Mouse (Mus musculus): Measurements from ENCODE around the gene Zbtb12. TPM values are rescaled to one million over a fixed set of nuclear protein-coding genes. Genes with fewer than 3 reads are reported as not detected.

The Zbtb12 gene
- polyA plus RNA-seq, 1 experiment from 2014 or later: 3.2 TPM

DNA sequence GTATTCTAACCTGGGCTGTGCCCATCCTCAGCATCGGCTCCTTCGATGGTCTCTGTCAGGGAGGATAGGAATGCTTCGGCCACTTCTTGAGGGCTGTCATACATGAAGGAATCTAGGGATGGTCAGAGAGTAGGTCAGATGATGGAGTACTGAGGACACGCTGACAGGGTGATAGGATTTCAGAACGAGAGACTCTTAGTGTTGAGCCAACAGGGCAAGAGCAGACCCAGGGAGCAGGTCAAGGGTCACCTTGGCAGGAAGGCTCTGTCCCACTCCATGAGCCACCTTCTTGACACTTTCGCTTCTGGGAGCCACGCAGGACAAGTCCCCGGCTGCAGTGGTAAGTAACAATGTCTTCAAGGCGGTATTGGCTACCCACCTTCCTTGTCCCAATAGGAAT, 18.8 kb upstream of the Zbtb12 start:
- Histone ChIP-seq H3K27ac (ENCODE audit: low read depth, low read length) (no peak overlapping the region), H3K9me3 (ENCODE audit: control insufficient read depth, low read length) (no peaks in the 10 kb centered on the region), H3K4me2 (replicated peaks; ENCODE audit: low read depth, low read length) (no peak overlapping the region), H3K36me3 (ENCODE audit: control insufficient read depth, insufficient read depth, low read length) (0 out of 2 replicates have a peak, but pooled peaks cover 2% of the 10 kb centered on the region), H3K4me3 (ENCODE audit: low read depth, low read length) (no peak overlapping the region), H3K27me3 (ENCODE audit: control insufficient read depth, insufficient read depth, low read length) (no peaks in the 10 kb centered on the region), H3K4me1 (replicated peaks; ENCODE audit: control insufficient read depth, insufficient read depth, low read length) (no peaks in the 10 kb centered on the region), H3K9ac (ENCODE audit: low read depth, low read length) (no peak overlapping the region)
- no peak for DNase-seq (ENCODE audit: low spot score)
- 91% methylated on average over 9 of the region's 9 CpGs for WGBS
- no peak for ATAC-seq (ENCODE audit: low FRiP score)

DNA sequence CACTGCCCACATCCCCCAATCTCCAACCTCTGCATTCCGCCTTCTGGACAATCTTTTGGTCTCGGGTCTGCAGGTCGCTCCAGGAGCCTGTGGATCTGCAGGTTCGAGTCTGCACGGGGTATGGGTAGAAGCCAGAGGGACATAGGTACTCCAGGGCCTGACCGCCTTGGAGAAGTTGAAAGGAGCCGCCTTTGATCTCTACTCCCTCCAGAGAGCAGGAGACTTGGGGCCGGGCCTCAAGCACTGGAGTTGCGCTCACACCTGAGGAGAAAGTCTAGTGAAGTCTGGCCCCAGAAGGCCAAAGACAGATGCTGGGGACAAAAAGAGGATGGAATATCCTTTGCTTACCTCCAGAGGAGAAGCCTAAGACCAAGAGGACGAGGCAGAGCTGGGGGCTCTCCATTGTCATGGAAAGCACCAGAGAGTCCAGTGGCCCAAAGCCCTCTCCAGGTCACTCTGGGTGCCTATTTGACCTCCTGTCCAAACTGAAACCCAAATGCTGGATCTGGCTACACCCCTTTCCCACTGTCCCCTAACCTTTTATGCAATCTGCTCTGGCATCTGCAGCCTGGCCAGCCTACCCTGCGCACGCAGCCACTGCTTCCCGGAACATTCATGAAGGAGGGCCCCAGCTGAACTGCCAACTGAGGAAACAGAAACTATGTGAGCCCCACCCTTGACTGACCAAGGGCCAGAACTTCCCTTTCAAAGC, 17.4 kb upstream of the Zbtb12 start:
- 74% methylated on average over 13 of the region's 13 CpGs for WGBS
- Histone ChIP-seq H3K27ac (ENCODE audit: low read depth, low read length) (no peak overlapping the region), H3K27me3 (ENCODE audit: control insufficient read depth, insufficient read depth, low read length) (no peaks in the 10 kb centered on the region), H3K9me3 (ENCODE audit: control insufficient read depth, low read length) (no peaks in the 10 kb centered on the region), H3K4me3 (ENCODE audit: low read depth, low read length) (no peak overlapping the region), H3K36me3 (ENCODE audit: control insufficient read depth, insufficient read depth, low read length) (no peaks in the 10 kb centered on the region), H3K9ac (ENCODE audit: low read depth, low read length) (no peak overlapping the region), H3K4me2 (replicated peaks; ENCODE audit: low read depth, low read length) (no peak overlapping the region), H3K4me1 (replicated peaks; ENCODE audit: control insufficient read depth, insufficient read depth, low read length) (no peaks in the 10 kb centered on the region)
- DNase-seq (ENCODE audit: low spot score) (no peak), ATAC-seq (ENCODE audit: low FRiP score) (no peak)

DNA sequence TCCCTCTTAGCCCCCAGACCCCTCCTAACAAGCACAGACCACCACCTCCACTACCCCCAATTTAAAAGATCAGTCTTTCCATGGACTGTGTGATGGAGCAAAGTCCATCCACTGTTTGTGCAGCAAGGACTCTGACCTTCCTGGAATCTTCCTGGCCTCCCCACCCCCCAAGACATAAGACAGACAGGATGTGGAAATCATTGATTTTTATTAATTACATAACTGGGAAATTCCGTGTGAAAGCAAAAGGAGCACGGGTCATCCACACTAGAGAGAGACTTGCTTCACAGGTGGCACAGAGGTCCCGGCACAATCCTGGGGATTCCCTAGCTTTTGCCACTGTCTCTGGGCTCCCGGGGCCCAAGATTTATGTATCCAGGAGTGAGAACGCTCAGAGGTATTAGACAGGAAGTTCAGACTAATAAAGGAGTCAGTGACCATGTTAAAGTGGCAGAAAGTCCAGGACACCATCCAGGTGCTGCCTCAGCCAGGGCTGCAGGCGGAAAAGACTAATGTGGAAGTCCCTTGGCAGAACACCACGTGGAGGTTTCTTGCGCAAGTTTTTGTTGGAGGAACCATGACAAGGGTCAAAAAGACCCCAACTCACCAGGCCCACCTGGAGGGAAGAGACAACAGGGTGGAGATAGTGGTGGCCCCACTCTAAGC, 16.7 kb upstream of the Zbtb12 start, which contains the start of gene Cfb:
TSS of gene Cfb (minus strand) at position 103 of the 666 bp plus-strand sequence.
- ATAC-seq (ENCODE audit: low FRiP score): no peak
- no peak for DNase-seq (ENCODE audit: low spot score)

DNA sequence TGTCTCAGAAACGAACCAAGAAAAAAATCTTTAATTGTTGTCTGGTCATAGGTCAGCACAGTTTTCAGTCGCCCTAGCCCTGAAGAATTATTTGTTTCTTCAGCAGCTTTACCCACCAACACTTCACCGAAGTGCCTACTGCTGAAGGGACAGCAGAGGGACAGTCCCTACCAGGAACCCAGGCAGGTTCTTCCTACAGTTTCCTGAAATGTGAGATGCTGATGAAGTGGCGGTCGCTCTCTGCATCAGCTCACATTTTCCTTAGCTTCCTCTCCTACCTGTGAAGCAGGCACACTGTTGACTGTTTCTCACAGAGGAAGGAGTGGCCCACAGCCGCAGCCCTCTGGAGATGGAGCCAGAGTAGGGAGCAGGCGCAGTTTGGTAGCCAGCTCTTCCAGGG, 13.3 kb upstream of the Zbtb12 start:
- ATAC-seq (ENCODE audit: low FRiP score) (no peak), DNase-seq (ENCODE audit: low spot score) (no peak)
- H3K9me3 ChIP-seq (ENCODE audit: control insufficient read depth, low read length): no peaks in the 10 kb centered on the region
- H3K4me3 ChIP-seq (ENCODE audit: low read depth, low read length): no peak overlapping the region
- no peak overlapping the region for H3K27ac ChIP-seq (ENCODE audit: low read depth, low read length)
- WGBS: 68% methylated on average over 7 of the region's 7 CpGs
- H3K27me3 ChIP-seq (ENCODE audit: control insufficient read depth, insufficient read depth, low read length): no peaks in the 10 kb centered on the region
- H3K4me1 ChIP-seq (replicated peaks; ENCODE audit: control insufficient read depth, insufficient read depth, low read length): no peaks in the 10 kb centered on the region
- H3K4me2 ChIP-seq (replicated peaks; ENCODE audit: low read depth, low read length): no peak overlapping the region
- no peaks in the 10 kb centered on the region for H3K36me3 ChIP-seq (ENCODE audit: control insufficient read depth, insufficient read depth, low read length)
- no peak overlapping the region for H3K9ac ChIP-seq (ENCODE audit: low read depth, low read length)

More for the DNA sequence above, 16.7 kb upstream of the Zbtb12 start, which contains the start of gene Cfb:
- no peak within 1 kb of the TSS for H3K4me3 ChIP-seq (ENCODE audit: low read depth, low read length)
- no peak within 1 kb of the TSS for H3K9ac ChIP-seq (ENCODE audit: low read depth, low read length)
- no peaks in the 10 kb centered on the region for H3K36me3 ChIP-seq (ENCODE audit: control insufficient read depth, insufficient read depth, low read length)
- no peak within 1 kb of the TSS for H3K4me2 ChIP-seq (replicated peaks; ENCODE audit: low read depth, low read length)
- no peaks in the 10 kb centered on the region for H3K4me1 ChIP-seq (replicated peaks; ENCODE audit: control insufficient read depth, insufficient read depth, low read length)
- H3K27me3 ChIP-seq (ENCODE audit: control insufficient read depth, insufficient read depth, low read length): no peaks in the 10 kb centered on the region
- WGBS: 73% methylated on average over 8 of the region's 8 CpGs
- H3K9me3 ChIP-seq (ENCODE audit: control insufficient read depth, low read length): no peaks in the 10 kb centered on the region
- H3K27ac ChIP-seq (ENCODE audit: low read depth, low read length): no peak within 1 kb of the TSS

DNA sequence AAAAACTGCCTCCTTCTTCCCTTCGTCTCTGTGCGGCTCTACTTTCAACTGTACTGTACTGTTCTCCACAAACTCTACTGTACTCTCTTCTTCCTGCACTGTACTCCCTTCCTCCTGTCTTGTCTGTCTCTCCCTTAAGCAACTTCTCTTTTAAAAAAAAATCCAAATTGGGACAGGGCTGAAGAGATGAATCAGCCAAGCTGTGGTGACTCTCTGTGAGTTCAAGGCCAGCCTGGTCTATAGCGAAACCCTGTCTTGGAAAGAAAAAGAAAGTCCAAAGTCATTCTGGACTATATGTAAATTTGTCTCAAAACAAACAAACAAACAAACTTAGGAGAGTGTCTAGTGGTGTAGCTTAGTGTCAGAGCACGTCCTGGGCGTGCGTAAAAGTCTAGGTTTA, 5.0 kb upstream of the Zbtb12 start:
- Histone ChIP-seq H3K4me3 (ENCODE audit: low read depth, low read length) (no peak overlapping the region), H3K27ac (ENCODE audit: low read depth, low read length) (no peak overlapping the region), H3K27me3 (ENCODE audit: control insufficient read depth, insufficient read depth, low read length) (no peaks in the 10 kb centered on the region), H3K36me3 (ENCODE audit: control insufficient read depth, insufficient read depth, low read length) (no peaks in the 10 kb centered on the region), H3K9me3 (ENCODE audit: control insufficient read depth, low read length) (no peaks in the 10 kb centered on the region), H3K4me1 (replicated peaks; ENCODE audit: control insufficient read depth, insufficient read depth, low read length) (no peaks in the 10 kb centered on the region), H3K9ac (ENCODE audit: low read depth, low read length) (no peak overlapping the region), H3K4me2 (replicated peaks; ENCODE audit: low read depth, low read length) (no peak overlapping the region)
- 92% methylated on average over 6 of the region's 6 CpGs for WGBS
- DNase-seq (ENCODE audit: low spot score): no peak
- no peak for ATAC-seq (ENCODE audit: low FRiP score)

DNA sequence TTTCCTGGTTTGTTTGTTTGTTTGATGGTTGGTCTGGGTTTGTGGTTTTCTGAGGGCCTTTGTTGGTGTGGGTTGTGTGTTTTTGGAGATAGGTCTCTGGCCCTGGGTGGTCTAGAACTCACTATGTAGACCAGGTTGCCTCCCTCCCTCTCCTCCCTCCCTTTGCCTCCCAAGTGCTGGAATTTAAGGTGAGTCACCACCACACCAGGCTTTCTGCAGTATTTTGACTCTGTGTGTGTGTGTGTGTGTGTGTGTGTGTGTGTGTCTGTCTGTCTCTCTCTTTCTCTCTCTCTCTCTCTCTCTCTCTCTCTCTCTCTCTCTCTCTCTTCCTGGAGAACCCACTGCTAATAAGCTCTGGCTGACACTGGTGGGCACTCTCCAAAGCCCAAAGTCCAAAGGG, 1.9 kb downstream of the Zbtb12 start:
- Histone ChIP-seq H3K4me1 (replicated peaks; ENCODE audit: control insufficient read depth, insufficient read depth, low read length) (no peaks in the 10 kb centered on the region), H3K27ac (ENCODE audit: low read depth, low read length) (no peak overlapping the region), H3K4me2 (replicated peaks; ENCODE audit: low read depth, low read length) (no peak overlapping the region), H3K4me3 (ENCODE audit: low read depth, low read length) (no peak overlapping the region), H3K9me3 (ENCODE audit: control insufficient read depth, low read length) (no peaks in the 10 kb centered on the region), H3K27me3 (ENCODE audit: control insufficient read depth, insufficient read depth, low read length) (0 out of 2 replicates have a peak, but pooled peaks cover 2% of the 10 kb centered on the region), H3K9ac (ENCODE audit: low read depth, low read length) (no peak overlapping the region), H3K36me3 (ENCODE audit: control insufficient read depth, insufficient read depth, low read length) (no peaks in the 10 kb centered on the region)
- DNase-seq (ENCODE audit: low spot score): no peak
- no peak for ATAC-seq (ENCODE audit: low FRiP score)

DNA sequence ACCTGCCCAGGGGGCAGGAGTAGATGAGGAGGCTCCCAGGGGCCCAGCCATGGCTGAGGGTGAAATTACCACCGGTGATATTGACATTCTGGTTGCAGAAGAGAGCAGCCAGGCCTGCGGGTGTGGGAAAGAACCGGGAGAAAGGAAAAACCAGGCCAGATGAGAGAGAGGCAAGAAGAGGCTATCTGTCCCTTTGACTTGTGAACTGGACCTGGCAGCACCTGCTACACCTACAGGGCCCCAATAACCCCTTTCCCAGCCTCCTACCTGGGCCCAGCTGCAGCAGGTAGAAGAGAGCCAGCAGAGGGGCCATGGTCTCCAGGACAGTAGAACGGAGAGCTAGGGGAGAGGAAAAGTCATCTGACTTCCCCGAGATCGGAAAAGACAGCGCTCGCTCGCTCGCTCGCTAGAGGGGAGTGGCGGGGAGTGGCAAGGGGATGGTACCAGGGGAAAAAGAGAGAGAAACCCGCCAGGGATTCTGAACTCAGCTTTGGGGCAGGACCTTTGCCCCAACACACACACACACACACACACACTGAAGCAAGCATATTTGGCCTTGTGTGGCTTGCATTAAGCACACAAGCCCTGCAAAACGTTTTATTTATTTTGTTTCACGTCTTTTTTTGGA, 2.5 kb downstream of the Zbtb12 start, which contains the start of gene Gm20547:
TSS of gene Gm20547 (minus strand) at position 360 of the 628 bp plus-strand sequence.
- no peak within 1 kb of the TSS for H3K4me3 ChIP-seq (ENCODE audit: low read depth, low read length)
- H3K27me3 ChIP-seq (ENCODE audit: control insufficient read depth, insufficient read depth, low read length): 0 out of 2 replicates have a peak, but pooled peaks cover 2% of the 10 kb centered on the region
- no peak within 1 kb of the TSS for H3K27ac ChIP-seq (ENCODE audit: low read depth, low read length)
- no peaks in the 10 kb centered on the region for H3K9me3 ChIP-seq (ENCODE audit: control insufficient read depth, low read length)
- DNase-seq (ENCODE audit: low spot score): no peak
- 0 out of 2 replicates have a peak within 1 kb of the TSS, but pooled peaks have one; percentile 15 for H3K9ac ChIP-seq (ENCODE audit: low read depth, low read length)
- 9% methylated on average over 15 of the region's 15 CpGs for WGBS
- H3K4me1 ChIP-seq (replicated peaks; ENCODE audit: control insufficient read depth, insufficient read depth, low read length): no peaks in the 10 kb centered on the region
- no peak for ATAC-seq (ENCODE audit: low FRiP score)
- peak within 1 kb of the TSS; percentile 6; the same call in 1 of the 2 replicates for H3K4me2 ChIP-seq (replicated peaks; ENCODE audit: low read depth, low read length)
- no peaks in the 10 kb centered on the region for H3K36me3 ChIP-seq (ENCODE audit: control insufficient read depth, insufficient read depth, low read length)

DNA sequence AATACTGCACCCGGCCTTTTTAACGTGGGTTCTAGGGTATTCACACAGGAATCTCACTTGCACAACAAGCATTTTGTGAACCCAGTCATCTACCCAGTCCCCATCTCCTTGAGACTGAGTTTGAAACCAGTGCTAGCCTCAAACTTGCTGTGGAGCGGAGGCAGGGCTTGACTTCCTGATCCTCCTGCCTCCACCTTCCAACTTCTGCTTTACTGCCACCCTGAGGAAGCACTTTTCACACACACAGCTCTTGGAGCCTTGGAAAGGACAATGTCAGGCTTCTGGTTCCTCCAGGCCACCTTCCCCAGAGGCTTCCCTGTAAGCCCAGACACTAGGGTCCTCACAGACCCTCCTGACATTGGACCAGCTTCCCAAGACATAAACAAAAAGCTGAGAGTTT, 4.0 kb downstream of the Zbtb12 start:
- no peak for DNase-seq (ENCODE audit: low spot score)
- no peaks in the 10 kb centered on the region for H3K4me1 ChIP-seq (replicated peaks; ENCODE audit: control insufficient read depth, insufficient read depth, low read length)
- 0 out of 2 replicates have a peak, but pooled peaks cover 2% of the 10 kb centered on the region for H3K27me3 ChIP-seq (ENCODE audit: control insufficient read depth, insufficient read depth, low read length)
- no peak overlapping the region for H3K27ac ChIP-seq (ENCODE audit: low read depth, low read length)
- H3K36me3 ChIP-seq (ENCODE audit: control insufficient read depth, insufficient read depth, low read length): no peaks in the 10 kb centered on the region
- 69% methylated on average over 3 of the region's 3 CpGs for WGBS
- no peak overlapping the region for H3K4me2 ChIP-seq (replicated peaks; ENCODE audit: low read depth, low read length)
- no peak overlapping the region for H3K4me3 ChIP-seq (ENCODE audit: low read depth, low read length)
- ATAC-seq (ENCODE audit: low FRiP score): no peak
- H3K9me3 ChIP-seq (ENCODE audit: control insufficient read depth, low read length): no peaks in the 10 kb centered on the region
- no peak overlapping the region for H3K9ac ChIP-seq (ENCODE audit: low read depth, low read length)
